Mouse (Mus musculus): ENCODE results near the gene Atp6v0a2.
"Not testable (repeated sequence)": the region's sequence is repeated elsewhere in the genome, so short reads cannot be mapped to it uniquely, and the experiment has no call there.

DNA sequence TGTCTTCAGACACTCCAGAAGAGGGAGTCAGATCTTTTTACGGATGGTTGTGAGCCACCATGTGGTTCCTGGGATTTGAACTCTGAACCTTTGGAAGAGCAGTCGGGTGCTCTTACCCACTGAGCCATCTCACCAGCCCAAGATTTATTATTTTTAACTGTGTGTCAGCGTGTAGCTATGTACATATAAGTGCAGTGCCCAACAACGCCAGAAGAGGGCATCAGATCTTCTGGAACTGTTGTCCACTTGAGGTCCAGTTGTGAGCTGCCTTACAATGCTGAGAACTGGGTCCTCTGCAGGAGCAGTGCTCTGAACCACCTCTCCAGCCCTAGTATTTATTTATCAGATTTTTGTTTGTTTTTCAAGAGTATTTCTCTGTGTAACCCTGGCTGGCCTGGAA lies 6.7 kb downstream of the Atp6v0a2 start:
- not testable (repeated sequence) for TF ChIP-seq HCFC1 (IDR thresholded peaks at IDR 0.05; ENCODE audit: borderline replicate concordance, insufficient read depth, low read length); MAFK (IDR thresholded peaks at IDR 0.05; ENCODE audit: insufficient read depth, low read depth, low read length)

Measured in ES-E14 (cell line).